In the genomic region with DNA sequence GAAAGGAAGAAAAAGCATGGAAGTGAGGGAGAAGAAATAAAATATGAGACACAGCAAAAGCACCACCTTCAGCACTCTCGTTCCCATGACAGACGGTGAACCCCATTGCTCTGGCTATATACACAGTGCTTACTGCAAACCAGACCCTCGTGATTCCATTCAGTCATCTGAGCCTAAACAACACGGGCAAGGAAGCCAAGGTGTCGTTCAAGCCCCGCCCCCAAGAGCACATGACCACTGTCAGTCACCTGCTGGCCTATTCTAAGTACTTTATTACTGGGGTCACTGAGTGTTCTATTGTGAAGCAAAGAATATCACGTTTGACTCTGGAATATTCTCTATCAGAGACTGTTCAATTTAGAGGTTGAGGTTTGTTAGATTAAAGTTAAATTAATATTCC, we compare ENCODE assay signal across 13 mouse cellular contexts.
"Had no signal": no experiment of that assay in that cellular context is flagged by ENCODE, and none has a peak within 500 bp of the region (broad histone marks: within the 10 kb centered on the region; RNA-seq: fewer than 3 reads in every experiment).

No protein-coding gene starts in this region.

- H3K4me2 ChIP-seq: liver, embryonic 11.5 days; liver, embryonic 15.5 days; midbrain, embryonic 13.5 days; neural tube, embryonic 15.5 days had no signal

- H3K27me3 ChIP-seq: liver, embryonic 15.5 days; midbrain, embryonic 13.5 days; neural tube, embryonic 15.5 days had no signal

- H3K27ac ChIP-seq: left cerebral cortex, adult 2 months; limb, embryonic 10.5 days; liver, embryonic 15.5 days; midbrain, embryonic 13.5 days; neural tube, embryonic 15.5 days had no signal

- ATAC-seq: lung, postnatal 0 days; midbrain, embryonic 13.5 days had no signal

- H3K9me3 ChIP-seq: limb, embryonic 10.5 days; liver, embryonic 15.5 days; midbrain, embryonic 13.5 days; neural tube, embryonic 15.5 days had no signal

- DNase-seq: lung, adult 2 months; lung, postnatal 36 days; right cerebral cortex, adult 18-20 months; right cerebral cortex, postnatal 25 days; thymus, postnatal 14 days had no signal

- H3K4me3 ChIP-seq: left cerebral cortex, adult 2 months; limb, embryonic 10.5 days; liver, embryonic 15.5 days; midbrain, embryonic 13.5 days; myocyte; neural tube, embryonic 15.5 days had no signal

- H3K4me1 ChIP-seq: liver, embryonic 15.5 days had no signal

- H3K36me3 ChIP-seq: limb, embryonic 10.5 days; liver, embryonic 15.5 days; midbrain, embryonic 13.5 days; neural tube, embryonic 15.5 days had no signal

- H3K9ac ChIP-seq: liver, embryonic 15.5 days; midbrain, embryonic 13.5 days; neural tube, embryonic 15.5 days had no signal
